Mouse (Mus musculus) liver, adult 2 months (tissue): ENCODE data around the gene Rcc2.

Experiments
- CTCF ChIP-seq: fragments of 200-500 bp; IDR thresholded peaks from 2 replicates; pipeline ENCODE4 v1.5.1; 2011; ENCODE audit warnings: low read depth, low read length, control low read depth
- POLR2A ChIP-seq: fragments of 200-500 bp; IDR thresholded peaks from 2 replicates; pipeline ENCODE4 v1.6.1; 2011; ENCODE audit warnings: low read length, control low read depth; ENCODE audit not compliant: insufficient read depth; ENCODE audit errors: extremely low read depth

GRCm38 (mm10) chr4:140695146-140695545 lies 5.2 kb upstream of the Rcc2 start:
- TF ChIP-seq CTCF (no peak), POLR2A (no peak)
